Mouse (Mus musculus) ovary, postnatal 36 days (tissue): ENCODE measurements around the gene Zfyve19.

Source experiments
- DNase-seq: peaks from one replicate; pipeline ENCODE4 v3.0.0; 2022; ENCODE audit warnings: low spot score, mixed read lengths

Gene Zfyve19

DNA sequence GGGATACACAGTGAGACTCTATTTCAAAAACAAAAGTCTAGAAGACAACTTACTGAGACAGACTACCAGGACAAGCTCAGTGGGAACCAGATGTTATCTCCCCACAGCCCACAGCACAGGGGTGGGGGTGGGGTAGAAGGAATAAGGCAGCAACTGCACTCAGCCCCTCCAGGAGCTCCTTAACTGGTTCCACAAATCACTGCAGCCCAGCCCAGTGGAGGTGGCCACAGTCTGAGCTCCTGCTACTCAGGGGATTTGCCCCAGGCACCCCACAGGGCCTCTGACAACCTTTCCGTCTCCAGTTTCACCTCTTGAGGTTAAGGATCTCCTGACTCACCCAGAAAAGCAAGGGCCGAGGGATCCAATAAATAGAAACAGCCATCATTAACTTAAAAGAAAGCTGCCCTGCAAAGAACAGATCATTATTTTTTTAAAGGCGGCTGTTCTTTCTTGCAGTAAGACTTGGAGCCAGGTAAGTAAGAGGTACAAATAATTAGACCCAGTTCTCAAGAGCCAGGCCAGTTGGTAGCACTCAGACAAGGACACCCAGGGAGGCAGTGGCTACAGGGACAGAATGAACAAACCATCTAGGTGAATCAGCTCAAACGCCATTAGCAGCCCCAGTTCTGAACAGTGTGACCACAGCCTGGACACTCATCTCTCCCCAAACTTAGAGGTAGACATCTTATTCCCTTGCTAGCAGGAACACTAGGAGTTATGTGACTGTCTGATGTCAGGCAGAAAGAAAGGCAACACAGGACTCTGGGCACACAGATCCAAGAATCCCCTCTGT lies 11.9 kb upstream of the Zfyve19 start:
- no peak for DNase-seq

DNA sequence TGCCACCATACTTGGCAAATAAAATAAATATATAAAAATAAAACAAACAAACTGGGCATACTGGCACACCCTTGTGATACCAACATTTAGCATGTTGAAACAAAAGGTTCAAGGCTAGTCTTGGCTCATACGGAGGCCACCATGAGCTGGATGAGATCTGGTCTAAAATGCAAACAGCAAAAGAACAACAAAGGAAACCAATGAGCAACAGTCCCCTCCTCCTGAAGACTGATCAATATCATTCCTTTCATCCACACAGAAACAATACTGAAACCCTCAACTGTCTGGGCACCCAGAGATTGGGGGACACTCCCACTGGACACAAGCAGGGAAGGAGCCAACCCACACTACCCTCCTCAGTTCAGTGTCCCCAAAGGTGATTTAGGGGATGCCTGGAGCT lies 10.9 kb upstream of the Zfyve19 start:
- no peak for DNase-seq

DNA sequence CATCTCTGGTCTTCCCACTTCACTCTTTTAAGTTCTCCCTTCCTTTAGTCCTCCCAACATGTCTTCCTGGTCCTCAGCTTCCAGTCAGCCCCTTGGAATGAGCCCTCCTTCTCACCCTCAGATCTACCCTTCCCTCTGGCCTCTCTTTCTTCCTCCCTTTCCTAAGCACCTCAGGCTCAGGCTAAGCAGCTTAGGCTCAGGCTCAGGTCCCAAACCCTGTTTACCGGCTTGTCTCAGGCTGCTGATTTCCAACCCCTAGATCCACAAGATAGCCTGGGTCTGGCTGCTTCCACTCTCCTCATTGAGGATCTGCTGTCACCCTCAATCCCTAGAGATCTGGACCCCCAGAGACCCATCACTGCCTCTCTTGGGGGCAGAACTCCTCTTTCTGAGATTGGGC lies 10.4 kb upstream of the Zfyve19 start:
- DNase-seq = no peak

DNA sequence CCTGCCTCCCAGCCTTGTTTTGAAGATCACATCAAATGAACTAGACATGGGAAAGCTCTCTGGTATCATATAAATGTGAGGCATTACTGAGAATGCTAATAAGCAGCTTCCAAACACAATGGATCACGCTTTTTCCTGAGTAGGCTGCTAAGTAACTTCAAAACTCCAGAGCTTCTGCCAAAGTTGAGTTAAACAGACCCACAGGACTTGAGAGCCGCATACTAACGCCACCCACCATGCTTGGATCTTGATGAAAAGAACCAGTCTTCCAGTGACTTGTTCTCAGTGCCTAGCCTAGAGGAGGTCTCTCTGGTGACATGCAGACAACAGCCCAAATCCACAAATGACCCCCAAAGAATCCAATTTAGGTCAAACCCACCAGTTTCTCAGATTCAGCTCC lies 9.5 kb upstream of the Zfyve19 start:
- DNase-seq = no peak

GRCm38 (mm10) chr2:119202914-119203453 lies 5.4 kb upstream of the Zfyve19 start:
- DNase-seq = peak; percentile 24

DNA sequence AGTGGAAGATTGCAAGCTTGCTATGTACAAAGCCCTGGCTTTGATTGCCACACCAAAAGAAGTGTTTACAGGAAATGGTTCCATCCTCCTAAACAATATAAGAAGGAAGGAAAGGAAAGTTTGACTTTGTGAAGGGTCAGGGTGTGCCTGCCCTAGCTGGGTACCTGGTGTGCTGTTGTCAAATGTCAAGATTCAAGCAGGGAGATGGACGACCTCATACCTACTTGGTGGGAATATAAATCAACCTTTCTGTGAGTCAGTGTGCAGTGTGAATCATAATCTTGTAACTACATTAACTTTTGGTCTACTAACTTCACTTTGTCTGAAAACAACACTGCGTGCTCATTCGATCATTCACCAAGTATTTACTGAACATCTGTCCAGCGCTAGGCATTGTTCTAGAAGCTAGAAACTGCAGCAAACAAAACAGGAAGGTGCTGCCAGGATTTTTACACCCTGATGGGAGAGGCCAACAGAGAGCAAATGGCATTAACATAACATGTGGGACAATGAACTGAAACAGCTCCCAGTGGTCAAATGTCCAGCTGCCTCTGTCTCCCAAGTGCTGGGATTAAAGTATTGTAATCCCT lies 4.5 kb upstream of the Zfyve19 start:
- DNase-seq = no peak

DNA sequence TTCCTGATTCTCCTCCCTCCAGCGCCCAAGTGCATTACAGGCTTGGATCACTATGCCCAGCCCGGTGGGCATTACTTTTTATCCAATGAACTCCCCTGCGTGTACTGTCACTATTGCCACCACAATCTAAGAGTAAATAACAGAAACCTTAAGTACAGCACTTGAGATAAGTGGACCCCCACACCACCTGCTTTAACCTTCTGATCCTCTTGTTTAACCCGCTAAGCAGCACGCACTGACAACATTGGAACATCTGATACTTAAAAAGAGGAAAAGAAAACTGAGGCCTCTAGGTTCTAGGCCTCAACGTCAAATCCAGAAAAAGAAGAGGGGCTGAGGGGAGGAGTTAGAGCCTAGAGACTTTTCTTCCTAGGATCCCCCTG lies 465 bp upstream of the Zfyve19 start:
- no peak for DNase-seq

DNA sequence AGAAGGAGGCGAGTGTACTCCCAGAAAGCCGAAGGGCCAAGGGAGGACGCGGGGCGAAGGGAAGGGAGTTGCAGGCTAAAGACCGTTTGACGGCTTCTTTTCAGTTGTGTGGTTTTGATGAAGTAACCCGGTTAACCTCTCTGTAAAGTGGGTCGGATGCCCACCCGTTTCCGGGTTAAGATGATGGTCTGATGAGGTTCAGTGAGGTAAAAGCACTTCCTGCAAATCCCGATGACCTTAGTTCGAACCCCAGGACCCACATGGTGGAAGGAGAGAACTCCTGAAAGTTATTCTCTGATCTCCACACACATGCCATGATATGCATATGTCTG lies 725 bp downstream of the Zfyve19 start:
- DNase-seq = no peak

DNA sequence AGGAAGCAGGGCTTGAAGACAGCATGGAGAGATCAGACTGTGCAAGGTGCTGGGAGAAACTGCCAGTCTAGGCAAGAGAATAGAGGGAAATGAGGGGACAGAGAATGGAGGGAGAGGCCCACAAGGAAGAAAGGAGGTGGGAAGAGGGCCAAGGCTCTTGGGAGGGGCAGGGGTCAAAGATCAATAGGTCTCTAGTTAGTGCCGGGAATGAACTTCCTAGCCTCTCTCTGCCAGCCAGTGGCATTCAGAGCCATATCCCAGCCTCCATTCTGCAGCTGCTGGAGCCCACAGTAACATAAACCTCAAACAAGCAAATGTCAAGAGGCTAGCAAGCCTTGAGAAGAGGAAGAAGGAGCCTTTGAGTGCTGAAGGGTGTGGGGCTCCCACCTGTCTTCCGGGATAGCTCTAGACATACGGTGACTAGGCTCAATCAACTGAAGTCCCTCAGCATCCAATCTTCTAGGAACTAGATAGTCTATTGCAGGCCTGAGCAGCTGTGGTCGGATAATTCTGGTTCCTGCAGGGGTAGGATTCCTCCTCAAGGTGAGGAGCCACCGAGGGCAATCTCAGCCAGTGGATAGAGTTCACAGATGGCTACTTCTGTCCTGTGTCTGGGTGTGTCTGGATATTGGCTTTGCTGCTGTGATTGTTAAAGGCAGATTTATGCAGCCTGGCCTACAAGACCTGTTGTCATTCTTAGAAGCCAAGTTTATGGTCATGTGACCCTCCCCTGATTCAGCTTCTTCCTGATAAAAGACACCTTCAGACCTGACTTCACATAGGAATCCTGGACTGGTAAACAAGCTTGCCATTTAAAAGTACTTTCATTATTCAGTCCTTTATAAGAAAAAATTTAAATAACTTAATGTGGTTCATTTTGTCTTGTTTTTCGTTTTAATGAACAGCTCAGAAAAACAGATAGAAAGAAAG lies 21.6 kb downstream of the Zfyve19 start, which contains the start of gene Ppp1r14d:
Gene Ppp1r14d (minus strand): TSS at position 132 of the 930 bp plus-strand sequence.
- no peak for DNase-seq

DNA sequence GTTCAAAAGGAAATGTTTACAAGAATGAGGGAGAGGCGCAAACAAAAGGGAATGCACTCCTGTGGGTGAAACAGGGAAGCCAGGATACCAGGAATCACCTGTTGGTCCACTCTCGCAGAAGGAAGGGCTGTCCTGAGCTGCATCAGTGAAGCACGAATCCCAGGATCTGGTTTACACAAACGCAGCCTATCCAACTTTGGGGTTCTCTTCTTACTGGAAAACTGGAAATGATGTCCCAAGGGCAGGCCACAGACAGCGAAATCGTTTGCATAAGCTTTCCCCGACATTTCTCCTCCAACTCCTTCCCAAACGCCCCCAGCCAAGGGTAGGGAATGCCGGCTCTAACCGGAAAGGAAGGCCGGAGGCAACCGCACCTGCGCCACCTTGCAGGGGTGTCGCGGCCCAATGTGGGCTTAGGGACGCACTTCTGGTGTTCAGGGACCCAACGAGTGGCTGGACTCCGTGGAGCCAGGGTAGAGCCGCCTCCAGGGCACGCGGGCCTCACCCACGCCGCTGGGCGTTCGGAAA lies 28.3 kb downstream of the Zfyve19 start:
- DNase-seq = no peak

GRCm38 (mm10) chr2:119237210-119237870 lies 28.9 kb downstream of the Zfyve19 start, which contains the start of gene Spint1:
Gene Spint1, plus strand, starts transcription at chr2:119237362.
- DNase-seq = peak; percentile 40

DNA sequence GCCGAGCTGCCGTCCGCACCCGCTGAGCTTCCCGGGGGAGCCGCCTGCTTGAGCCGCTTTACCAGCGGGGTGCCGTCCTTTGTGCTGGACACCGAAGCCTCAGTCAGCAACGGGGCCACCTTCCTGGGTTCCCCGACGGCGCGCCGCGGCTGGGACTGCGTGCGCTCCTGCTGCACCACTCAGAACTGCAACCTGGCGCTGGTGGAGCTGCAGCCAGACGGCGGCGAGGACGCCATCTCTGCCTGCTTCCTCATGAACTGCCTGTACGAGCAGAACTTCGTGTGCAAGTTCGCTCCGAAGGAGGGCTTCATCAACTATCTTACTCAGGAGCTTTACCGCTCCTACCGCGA lies 29.4 kb downstream of the Zfyve19 start:
- DNase-seq = peak; percentile 14

- no peak for DNase-seq
These were observed 30.3 kb downstream of the Zfyve19 start for GRCm38 (mm10) chr2:119238671-119239070.

DNA sequence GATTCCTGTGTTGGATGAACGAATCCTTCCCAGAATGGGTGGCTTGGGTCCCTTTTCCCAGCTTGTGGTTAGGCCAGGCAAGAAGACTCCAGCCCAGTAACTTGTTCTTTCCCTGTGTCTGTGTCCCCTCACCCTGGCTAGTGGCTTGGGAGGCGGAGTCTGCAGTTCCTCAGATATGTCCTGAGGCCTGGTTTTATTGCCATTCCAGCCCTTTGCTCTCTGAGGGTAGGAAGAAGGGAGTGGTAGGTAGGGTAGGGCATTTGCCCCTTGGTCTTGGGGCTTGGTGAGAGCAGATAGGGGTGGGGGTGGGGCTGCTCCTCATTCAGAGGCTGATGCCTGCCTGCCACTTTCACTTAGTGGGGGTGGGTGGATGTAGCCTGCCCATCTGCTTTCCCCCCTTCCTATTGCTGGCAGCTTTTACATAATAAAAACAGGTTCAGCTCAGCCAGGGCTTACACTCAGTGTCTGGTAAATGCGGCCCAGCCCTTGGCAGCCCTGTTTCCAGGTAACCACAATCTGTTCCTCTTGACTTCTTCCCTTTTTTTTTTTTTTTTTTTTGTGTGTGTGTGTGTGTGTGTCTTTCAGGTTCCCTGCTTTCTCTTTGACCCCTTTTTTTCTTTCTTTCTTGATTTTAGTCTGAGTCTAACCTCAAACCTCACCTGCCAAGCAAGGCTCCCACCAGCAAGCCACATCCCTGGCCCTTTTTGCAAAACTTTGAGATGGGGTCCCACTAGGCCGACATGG lies 31.8 kb downstream of the Zfyve19 start:
- no peak for DNase-seq

DNA sequence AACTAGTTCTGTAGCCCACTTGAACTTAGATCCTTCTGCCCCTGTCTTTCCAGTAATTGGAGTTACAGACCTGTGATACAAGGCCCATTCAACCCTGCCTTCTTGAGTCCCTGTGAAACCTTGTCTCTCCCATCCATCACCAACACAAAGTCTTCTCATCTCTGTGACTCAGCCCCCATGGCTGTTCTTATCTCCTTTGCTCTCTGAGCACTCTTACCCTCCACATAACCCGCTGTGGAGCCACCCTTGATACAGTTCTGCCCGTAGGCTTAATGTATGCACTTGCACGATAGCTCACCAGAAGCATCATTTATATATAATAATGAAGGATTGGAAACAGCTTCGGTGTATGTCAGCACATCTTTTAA lies 32.4 kb downstream of the Zfyve19 start:
- no peak for DNase-seq

- DNase-seq = no peak
These were observed 34.1 kb downstream of the Zfyve19 start for GRCm38 (mm10) chr2:119242548-119242947.

- no peak for DNase-seq
These were observed 36.8 kb downstream of the Zfyve19 start for GRCm38 (mm10) chr2:119245246-119245645.

GRCm38 (mm10) chr2:119247904-119248303 lies 39.5 kb downstream of the Zfyve19 start:
- DNase-seq = no peak

DNA sequence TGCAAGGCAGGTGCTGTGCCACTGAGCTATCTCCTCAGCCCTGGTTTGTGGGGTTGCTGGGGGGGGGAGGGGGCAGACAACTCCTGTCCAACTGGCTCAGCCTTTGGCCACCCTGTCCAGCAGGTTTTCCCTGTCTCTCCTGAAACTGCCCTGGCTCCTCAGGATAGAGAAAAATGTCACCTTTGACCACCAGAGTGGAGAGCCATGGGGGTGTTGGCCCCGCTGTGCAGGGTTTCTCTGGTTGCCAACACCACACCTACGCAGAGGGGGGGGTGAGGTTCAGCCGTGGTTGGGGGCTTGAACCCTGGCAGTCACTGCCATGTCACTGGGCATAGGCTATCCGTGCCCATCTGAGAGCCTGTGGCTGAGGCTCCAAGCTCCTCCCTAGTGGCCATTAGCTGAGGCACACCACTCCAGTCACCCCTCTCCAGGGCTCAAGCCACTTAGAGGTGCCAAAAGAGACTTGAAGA lies 41.2 kb downstream of the Zfyve19 start:
- DNase-seq = no peak

DNA sequence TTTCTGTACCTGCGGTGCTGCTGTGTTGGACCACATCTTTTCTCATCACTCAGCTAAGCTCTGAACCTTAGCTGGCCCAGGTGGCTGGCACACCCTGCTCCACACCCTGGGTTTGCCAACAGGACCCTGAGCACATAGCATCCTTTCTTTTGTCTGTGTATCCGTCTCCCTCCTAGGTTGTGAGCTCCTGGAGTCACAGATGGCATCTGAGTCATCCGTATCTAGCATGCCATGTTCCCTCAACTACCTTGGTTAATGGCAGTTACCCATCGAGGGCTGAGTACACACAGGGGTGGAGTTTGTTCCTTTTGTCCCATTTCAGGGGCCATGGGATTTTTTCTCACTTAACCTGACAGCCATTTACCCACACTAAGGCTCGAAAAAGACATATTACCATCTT lies 42.0 kb downstream of the Zfyve19 start:
- no peak for DNase-seq
